Mouse (Mus musculus) cerebellum, adult 18-20 months (tissue): Measurements from ENCODE around the gene Pnldc1.
"Not testable (repeated sequence)": the region's sequence is repeated elsewhere in the genome, so short reads cannot be mapped to it uniquely, and the experiment has no call there.

Source experiments
- DNase-seq, 2 experiments: peaks; one replicate each; pipeline ENCODE4 v3.0.0; 2021

Gene Pnldc1

GRCm38 (mm10) chr17:12906436-12906835 lies 3.6 kb downstream of the Pnldc1 start:
- no peak for DNase-seq

- DNase-seq = no peak
Observed at GRCm38 (mm10) chr17:12905810-12906209, 4.2 kb downstream of the Pnldc1 start.

- no peak for DNase-seq
Observed at GRCm38 (mm10) chr17:12904349-12904748, 5.7 kb downstream of the Pnldc1 start.

- DNase-seq = no peak
Observed at GRCm38 (mm10) chr17:12903372-12904333, 6.4 kb downstream of the Pnldc1 start.

- no peak for DNase-seq
Observed at GRCm38 (mm10) chr17:12902291-12902690, 7.7 kb downstream of the Pnldc1 start.

- DNase-seq = not testable (repeated sequence)
Observed at GRCm38 (mm10) chr17:12898607-12899006, 11.4 kb downstream of the Pnldc1 start.

- no peak for DNase-seq
Observed at GRCm38 (mm10) chr17:12897674-12898073, 12.4 kb downstream of the Pnldc1 start.

GRCm38 (mm10) chr17:12892033-12892432 lies 18.0 kb downstream of the Pnldc1 start:
- DNase-seq = no peak

- no peak for DNase-seq
Observed at GRCm38 (mm10) chr17:12891054-12891453, 19.0 kb downstream of the Pnldc1 start.

GRCm38 (mm10) chr17:12887021-12887775 lies 22.8 kb downstream of the Pnldc1 start:
- DNase-seq = no peak

- DNase-seq = no peak
Observed at GRCm38 (mm10) chr17:12886620-12887019, 23.4 kb downstream of the Pnldc1 start.

GRCm38 (mm10) chr17:12881216-12881615 lies 28.8 kb downstream of the Pnldc1 start:
- DNase-seq = no peak

- peak; percentile 80 to 85 for DNase-seq
Observed at GRCm38 (mm10) chr17:12880178-12880577, 29.9 kb downstream of the Pnldc1 start.

- DNase-seq = no peak
Observed at GRCm38 (mm10) chr17:12875734-12876133, 34.3 kb downstream of the Pnldc1 start, which contains the start of gene Mrgprh. TSS of gene Mrgprh (plus strand) at chr17:12876034.

GRCm38 (mm10) chr17:12872275-12873028 lies 37.6 kb downstream of the Pnldc1 start:
- peak; percentile 42 to 51 for DNase-seq

- no peak for DNase-seq
Observed at GRCm38 (mm10) chr17:12868640-12869039, 41.4 kb downstream of the Pnldc1 start.

GRCm38 (mm10) chr17:12868043-12868442 lies 42.0 kb downstream of the Pnldc1 start, which contains the start of gene Mas1:
TSS of gene Mas1 (minus strand) at chr17:12868143.
- DNase-seq = no peak

GRCm38 (mm10) chr17:12866853-12867252 lies 43.2 kb downstream of the Pnldc1 start:
- DNase-seq = no peak

- DNase-seq = no peak
Observed at GRCm38 (mm10) chr17:12865407-12865806, 44.6 kb downstream of the Pnldc1 start.

GRCm38 (mm10) chr17:12864111-12864510 lies 45.9 kb downstream of the Pnldc1 start:
- DNase-seq = peak; percentile 51 to 53

GRCm38 (mm10) chr17:12859006-12859520 lies 51.0 kb downstream of the Pnldc1 start:
- no peak for DNase-seq

- no peak for DNase-seq
Observed at GRCm38 (mm10) chr17:12858072-12858471, 52.0 kb downstream of the Pnldc1 start.

GRCm38 (mm10) chr17:12857395-12857794 lies 52.6 kb downstream of the Pnldc1 start:
- DNase-seq = no peak
